Mouse (Mus musculus): ENCODE measurements around the gene Zbtb9. TPM values are rescaled to one million over a fixed set of nuclear protein-coding genes. Genes with fewer than 3 reads are reported as not detected.

Zbtb9 gene
- polyA plus RNA-seq, 1 experiment from 2014 or later: 6.3 TPM

DNA sequence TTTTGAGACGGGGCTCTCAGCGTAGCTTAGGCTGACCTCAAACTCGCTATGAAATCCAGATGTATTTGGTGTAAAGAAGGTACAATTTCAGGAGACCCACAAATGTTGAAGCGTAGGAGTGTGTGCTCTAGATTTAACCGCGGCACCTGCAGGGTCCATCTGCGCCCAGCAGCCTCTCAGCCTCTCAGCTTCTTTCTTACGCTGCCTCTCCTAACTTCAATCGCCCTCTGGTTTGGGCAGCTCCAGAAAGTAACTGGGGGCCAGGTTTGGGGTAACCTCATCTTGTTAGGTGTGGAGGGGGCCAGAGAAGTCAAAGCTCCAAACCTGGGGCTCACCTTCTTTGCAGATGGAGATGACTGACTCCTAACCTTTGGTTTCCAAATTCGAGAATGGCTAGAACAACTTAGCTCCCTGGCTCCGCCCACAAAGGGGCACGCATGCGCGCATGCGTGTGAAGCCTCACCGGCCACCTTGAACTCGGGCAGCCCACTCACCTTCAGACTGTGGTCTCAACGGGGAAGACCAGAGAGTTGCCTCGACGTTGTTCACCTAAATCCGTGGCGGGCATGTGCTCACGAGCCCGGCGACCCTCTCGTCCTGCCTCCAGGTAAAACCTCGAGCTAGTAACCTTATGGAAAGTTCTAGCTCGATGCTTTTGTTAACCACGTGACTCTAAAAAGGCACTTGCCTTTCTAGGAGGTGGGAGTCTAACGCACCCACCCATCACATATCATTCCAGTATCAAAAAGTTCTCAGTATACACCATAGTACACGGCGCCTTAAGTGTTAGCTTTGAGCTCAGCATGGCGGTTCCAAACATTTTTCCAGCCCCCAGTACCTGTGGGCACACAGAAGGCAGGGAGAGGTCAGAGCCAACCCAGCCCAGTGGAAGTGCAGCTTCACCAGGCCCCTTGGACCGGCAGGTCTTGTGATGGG lies 44.9 kb downstream of the Zbtb9 start:
- H3K27ac ChIP-seq: peak overlapping the region; percentile 24
- ATAC-seq (ENCODE audit: low read depth) (peak; percentile 59), DNase-seq (peak; percentile 82)
- no peaks in the 10 kb centered on the region for H3K27me3 ChIP-seq
- H3K4me1 ChIP-seq (replicated peaks): peaks cover 21% of the 10 kb centered on the region
- H3K4me2 ChIP-seq: peak overlapping the region; percentile 77
- no peaks in the 10 kb centered on the region for H3K9me3 ChIP-seq (replicated peaks)
- H3K4me3 ChIP-seq (replicated peaks): peak overlapping the region; percentile 68
- H3K36me3 ChIP-seq: peaks cover 30% of the 10 kb centered on the region
- peak overlapping the region; percentile 74 for H3K9ac ChIP-seq
- WGBS (ENCODE audit: insufficient replicate concordance): 10% methylated on average over 34 of the region's 34 CpGs

- peak overlapping the region; percentile 77 for H3K4me2 ChIP-seq
- H3K4me1 ChIP-seq (replicated peaks): peaks cover 24% of the 10 kb centered on the region
- ATAC-seq (ENCODE audit: low read depth) (no peak; the same call in 1 of the 2 replicates), DNase-seq (no peak)
- peak overlapping the region; percentile 24 for H3K27ac ChIP-seq
- no peaks in the 10 kb centered on the region for H3K27me3 ChIP-seq
- 48% methylated on average over 12 of the region's 12 CpGs for WGBS (ENCODE audit: insufficient replicate concordance)
- peak overlapping the region; percentile 74 for H3K9ac ChIP-seq
- H3K9me3 ChIP-seq (replicated peaks): no peaks in the 10 kb centered on the region
- H3K4me3 ChIP-seq (replicated peaks): peak overlapping the region; percentile 68
- H3K36me3 ChIP-seq: peaks cover 37% of the 10 kb centered on the region
Observed at GRCm38 (mm10) chr17:27018555-27019196, 45.7 kb downstream of the Zbtb9 start.

DNA sequence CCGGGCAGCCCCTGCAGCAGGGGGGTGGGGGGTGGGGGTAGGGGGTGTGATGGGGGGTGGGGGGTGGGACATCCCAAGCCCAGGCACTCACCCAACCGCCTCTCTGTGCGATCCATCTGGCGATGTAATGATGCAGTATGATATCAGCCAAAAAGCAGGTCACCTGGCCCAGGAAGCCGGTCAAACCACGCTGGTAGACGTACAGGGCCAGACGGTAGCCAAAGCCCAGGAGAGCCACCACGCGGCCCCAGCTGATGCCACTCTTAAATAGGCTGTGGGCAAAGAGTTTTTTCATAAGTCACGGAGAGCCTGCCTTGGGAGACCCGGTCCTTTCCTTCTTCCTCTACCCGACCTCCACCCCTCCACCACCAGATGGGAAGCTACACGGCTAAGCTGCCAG lies 48.1 kb downstream of the Zbtb9 start:
- DNase-seq (no peak), ATAC-seq (ENCODE audit: low read depth) (no peak)
- no peaks in the 10 kb centered on the region for H3K27me3 ChIP-seq
- H3K4me1 ChIP-seq (replicated peaks): peaks cover 33% of the 10 kb centered on the region
- H3K36me3 ChIP-seq: peaks cover 52% of the 10 kb centered on the region
- no peak overlapping the region for H3K4me3 ChIP-seq (replicated peaks)
- H3K9me3 ChIP-seq (replicated peaks): no peaks in the 10 kb centered on the region
- no peak overlapping the region for H3K4me2 ChIP-seq
- H3K27ac ChIP-seq: no peak overlapping the region
- WGBS (ENCODE audit: insufficient replicate concordance): 88% methylated on average over 14 of the region's 14 CpGs
- H3K9ac ChIP-seq: no peak overlapping the region

DNA sequence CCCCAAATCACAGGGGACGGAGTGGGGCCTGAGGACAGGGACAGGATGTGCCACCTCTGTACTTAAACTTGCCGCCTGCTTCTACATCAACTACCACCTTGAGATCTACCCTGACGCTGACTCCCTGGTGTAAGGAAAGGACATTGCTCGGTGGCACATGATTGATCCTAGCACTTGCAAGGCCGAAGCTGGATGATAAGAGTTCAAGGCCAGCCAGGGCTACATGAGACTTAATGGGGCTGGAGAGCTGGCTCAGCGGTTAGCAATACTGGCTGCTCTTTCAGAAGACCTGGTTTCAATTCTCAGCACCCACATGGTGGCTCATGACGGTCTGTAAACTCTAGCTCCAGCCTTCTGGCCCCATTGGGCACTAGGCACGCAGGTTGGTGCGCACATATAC lies 48.8 kb downstream of the Zbtb9 start:
- H3K9me3 ChIP-seq (replicated peaks): no peaks in the 10 kb centered on the region
- H3K4me3 ChIP-seq (replicated peaks): no peak overlapping the region
- no peak overlapping the region for H3K4me2 ChIP-seq
- H3K4me1 ChIP-seq (replicated peaks): peaks cover 38% of the 10 kb centered on the region
- 77% methylated on average over 9 of the region's 9 CpGs for WGBS (ENCODE audit: insufficient replicate concordance)
- ATAC-seq (ENCODE audit: low read depth) (no peak), DNase-seq (no peak)
- no peaks in the 10 kb centered on the region for H3K27me3 ChIP-seq
- H3K27ac ChIP-seq: no peak overlapping the region
- H3K36me3 ChIP-seq: peaks cover 52% of the 10 kb centered on the region
- H3K9ac ChIP-seq: no peak overlapping the region

DNA sequence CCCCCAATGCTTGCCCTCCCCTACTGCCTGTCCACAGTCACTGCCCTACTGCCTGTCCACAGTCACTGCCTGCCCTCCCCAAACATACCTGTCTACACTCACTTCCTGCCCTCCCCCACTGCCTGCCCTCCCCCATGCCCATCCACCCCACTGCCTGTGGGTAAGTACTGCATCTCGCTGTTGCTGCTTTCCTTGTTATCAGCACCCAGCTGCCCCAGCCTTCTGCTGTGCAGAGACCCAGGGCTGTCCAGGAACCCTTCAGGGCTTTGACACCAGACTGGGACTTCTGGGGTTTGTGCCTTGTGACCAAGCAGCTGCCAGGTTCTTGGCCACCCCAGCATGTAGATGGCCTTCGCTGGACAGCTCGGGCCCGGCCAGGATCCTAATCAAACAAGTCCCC lies 50.4 kb downstream of the Zbtb9 start:
- Histone ChIP-seq H3K27ac (peak overlapping the region; percentile 13; the same call in 1 of the 2 replicates), H3K9ac (no peak overlapping the region)
- ATAC-seq (ENCODE audit: low read depth): 0 out of 2 replicates have a peak, but pooled peaks have one; percentile 30

GRCm38 (mm10) chr17:27025326-27025902 lies 52.4 kb downstream of the Zbtb9 start:
- Histone ChIP-seq H3K4me2 (no peak overlapping the region), H3K9ac (no peak overlapping the region), H3K9me3 (replicated peaks) (no peaks in the 10 kb centered on the region), H3K4me1 (replicated peaks) (peaks cover 47% of the 10 kb centered on the region), H3K36me3 (peaks cover 45% of the 10 kb centered on the region), H3K27ac (0 out of 2 replicates have a peak overlapping the region, but pooled peaks have one; percentile 18), H3K4me3 (replicated peaks) (no peak overlapping the region), H3K27me3 (no peaks in the 10 kb centered on the region)
- WGBS (ENCODE audit: insufficient replicate concordance): 74% methylated on average over 17 of the region's 17 CpGs
- DNase-seq (no peak), ATAC-seq (ENCODE audit: low read depth) (no peak)

More for the DNA sequence above, 50.4 kb downstream of the Zbtb9 start:
- WGBS (ENCODE audit: insufficient replicate concordance): 60% methylated on average over 4 of the region's 4 CpGs
- Histone ChIP-seq H3K4me1 (replicated peaks) (peaks cover 42% of the 10 kb centered on the region), H3K36me3 (peaks cover 52% of the 10 kb centered on the region), H3K4me2 (no peak overlapping the region), H3K27me3 (no peaks in the 10 kb centered on the region), H3K9me3 (replicated peaks) (no peaks in the 10 kb centered on the region), H3K4me3 (replicated peaks) (no peak overlapping the region)
- DNase-seq: no peak

- Histone ChIP-seq H3K4me3 (replicated peaks) (no peak overlapping the region), H3K27ac (0 out of 2 replicates have a peak overlapping the region, but pooled peaks have one; percentile 18), H3K9ac (no peak overlapping the region), H3K27me3 (no peaks in the 10 kb centered on the region), H3K36me3 (peaks cover 40% of the 10 kb centered on the region), H3K4me1 (replicated peaks) (peaks cover 47% of the 10 kb centered on the region), H3K9me3 (replicated peaks) (no peaks in the 10 kb centered on the region), H3K4me2 (no peak overlapping the region)
- no peak for DNase-seq
- WGBS (ENCODE audit: insufficient replicate concordance): 72% methylated on average over 3 of the region's 3 CpGs
- ATAC-seq (ENCODE audit: low read depth): no peak
Observed at GRCm38 (mm10) chr17:27025951-27026350, 53.0 kb downstream of the Zbtb9 start.

GRCm38 (mm10) chr17:27027460-27028283 lies 54.7 kb downstream of the Zbtb9 start:
- Histone ChIP-seq H3K27ac (peak overlapping the region; percentile 81), H3K36me3 (peaks cover 23% of the 10 kb centered on the region), H3K4me2 (peak overlapping the region; percentile 87), H3K4me1 (replicated peaks) (peaks cover 51% of the 10 kb centered on the region), H3K9ac (peak overlapping the region; percentile 83), H3K27me3 (no peaks in the 10 kb centered on the region), H3K9me3 (replicated peaks) (no peaks in the 10 kb centered on the region), H3K4me3 (replicated peaks) (peak overlapping the region; percentile 70)
- 10% methylated on average over 12 of the region's 12 CpGs for WGBS (ENCODE audit: insufficient replicate concordance)
- ATAC-seq (ENCODE audit: low read depth): peak; percentile 39
- DNase-seq: peak; percentile 42

DNA sequence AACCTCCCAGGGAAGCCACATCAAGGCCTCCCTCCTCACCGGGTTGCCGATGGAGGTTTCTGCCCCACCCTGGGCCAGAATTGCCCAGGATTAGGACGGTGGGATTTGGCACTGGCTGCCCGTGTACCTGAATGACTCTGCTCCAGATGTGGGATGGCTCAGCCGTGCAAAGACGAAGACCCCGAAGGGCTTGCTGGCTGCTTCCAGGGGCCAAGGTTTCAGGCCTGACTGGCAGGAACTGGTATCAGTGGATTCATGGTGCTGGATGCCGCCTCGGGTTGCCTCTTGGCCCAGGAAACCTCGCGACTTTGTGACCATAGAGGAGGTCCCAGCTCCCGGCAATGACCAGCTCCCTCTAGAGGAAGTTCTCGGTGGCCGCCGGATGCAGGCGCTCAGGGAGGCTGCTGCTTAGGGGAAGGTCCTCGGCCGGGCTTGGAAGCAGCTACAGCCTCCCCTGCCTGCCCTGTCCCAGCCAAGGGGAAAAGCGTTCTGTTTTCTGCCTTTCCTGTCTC lies 55.4 kb downstream of the Zbtb9 start:
- H3K9ac ChIP-seq: peak overlapping the region; percentile 83
- H3K27ac ChIP-seq: peak overlapping the region; percentile 81
- ATAC-seq (ENCODE audit: low read depth) (peak; percentile 82), DNase-seq (peak; percentile 84)
- peaks cover 51% of the 10 kb centered on the region for H3K4me1 ChIP-seq (replicated peaks)
- no peaks in the 10 kb centered on the region for H3K27me3 ChIP-seq
- H3K36me3 ChIP-seq: peaks cover 18% of the 10 kb centered on the region
- under 1% methylated on average over 19 of the region's 19 CpGs for WGBS (ENCODE audit: insufficient replicate concordance)
- H3K9me3 ChIP-seq (replicated peaks): no peaks in the 10 kb centered on the region
- H3K4me3 ChIP-seq (replicated peaks): peak overlapping the region; percentile 70
- H3K4me2 ChIP-seq: peak overlapping the region; percentile 87

DNA sequence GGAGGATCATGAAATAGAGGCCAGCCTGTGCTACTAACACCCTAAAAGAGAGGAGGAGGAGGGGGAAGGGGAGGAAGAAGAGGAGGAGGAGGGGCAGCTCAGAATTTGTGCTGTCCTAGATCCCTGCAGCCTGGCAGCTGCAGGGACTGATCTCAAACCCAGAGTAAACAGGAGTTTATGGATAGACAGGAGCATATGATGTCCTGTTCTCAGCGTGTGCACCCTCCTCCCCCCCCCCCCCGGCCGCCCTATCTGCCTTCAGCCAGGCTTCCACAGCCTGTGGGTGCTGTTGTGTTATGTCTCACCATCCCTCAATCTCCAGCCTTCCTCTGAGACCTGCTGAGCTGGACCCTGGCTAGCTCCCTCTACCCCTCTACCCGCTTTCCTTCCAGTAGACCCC lies 55.9 kb downstream of the Zbtb9 start, which contains the start of gene Bak1:
Gene Bak1 (minus strand): TSS at position 101 of the 400 bp plus-strand sequence.
- Histone ChIP-seq H3K4me3 (replicated peaks) (peak within 1 kb of the TSS; percentile 70), H3K4me2 (peak within 1 kb of the TSS; percentile 87), H3K27ac (peak within 1 kb of the TSS; percentile 81), H3K4me1 (replicated peaks) (peaks cover 46% of the 10 kb centered on the region), H3K9ac (peak within 1 kb of the TSS; percentile 83), H3K27me3 (no peaks in the 10 kb centered on the region), H3K36me3 (peaks cover 13% of the 10 kb centered on the region), H3K9me3 (replicated peaks) (no peaks in the 10 kb centered on the region)
- ATAC-seq (ENCODE audit: low read depth): peak; percentile 18; the same call in 1 of the 2 replicates
- 28% methylated on average over 4 of the region's 4 CpGs for WGBS (ENCODE audit: insufficient replicate concordance)
- DNase-seq: no peak

Measured in liver, embryonic 13.5 days (tissue).